Mouse (Mus musculus) thymus, adult 2 months (tissue): ENCODE data around the gene Rgs10.

ENCODE experiments used
- CTCF ChIP-seq: fragments of 200-500 bp; IDR thresholded peaks from 2 replicates; pipeline ENCODE4 v1.5.1; 2012; ENCODE audit warnings: mild to moderate bottlenecking, control low read depth, low read length, moderate library complexity, borderline replicate concordance; ENCODE audit not compliant: control insufficient read depth, poor library complexity, insufficient read depth; ENCODE audit errors: extremely low read depth
- POLR2A ChIP-seq: fragments of 200-500 bp; IDR thresholded peaks from 2 replicates; pipeline ENCODE4 v1.6.1; 2012; ENCODE audit warnings: mild to moderate bottlenecking, low read length, control low read depth, moderate library complexity; ENCODE audit not compliant: control insufficient read depth, poor library complexity, insufficient read depth; ENCODE audit errors: extremely low read depth

GRCm38 (mm10) chr7:128330981-128331380 is 87.6 kb downstream of the Rgs10 start:
- TF ChIP-seq CTCF (no peak), POLR2A (no peak)
